Mouse (Mus musculus) bone marrow macrophage, adult 2 months (primary cell): ENCODE measurements at regions not wholly inside any gene's neighbourhood (a gene's known extent, or its start where the extent isn't known, plus 50 kb on each side); places are given as distances from the start of the nearest gene placed in this dataset.

Experiments used
- CTCF ChIP-seq: IDR thresholded peaks from 2 replicates; pipeline ENCODE4 v1.5.1; 2012; ENCODE audit warnings: low read depth, mild to moderate bottlenecking, low read length, moderate library complexity
- POLR2A ChIP-seq: IDR thresholded peaks from 2 replicates; pipeline ENCODE4 v1.6.1; 2012; ENCODE audit warnings: mild to moderate bottlenecking, low read depth, low read length, borderline replicate concordance

DNA sequence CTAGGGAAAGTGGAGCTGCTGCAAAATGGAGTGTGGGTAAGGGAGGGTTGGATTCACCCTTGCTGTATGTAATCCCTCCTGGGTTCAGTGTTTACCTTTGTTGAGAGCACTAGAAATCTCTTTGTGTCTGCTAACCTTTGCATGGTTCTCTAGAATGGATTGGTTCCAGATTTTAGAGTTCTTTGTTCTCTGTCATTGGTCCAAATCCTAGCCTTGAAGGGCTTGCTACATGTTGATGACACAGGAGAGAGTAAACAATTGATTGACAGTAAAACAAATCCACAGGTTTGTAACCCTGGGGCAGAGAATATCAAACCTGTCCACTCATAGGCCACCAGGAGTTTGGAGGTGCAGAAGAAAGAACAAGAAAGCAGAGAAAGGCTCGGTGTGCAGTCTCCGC lies 156.6 kb upstream of the Pik3r1 start:
- TF ChIP-seq POLR2A (no peak), CTCF (no peak)
